Mouse (Mus musculus): Measurements from ENCODE around the gene Hoxa1. TPM values are rescaled to one million over a fixed set of nuclear protein-coding genes. Genes with fewer than 3 reads are reported as not detected.

Gene Hoxa1
- polyA plus RNA-seq, 1 experiment = 0.21 TPM

DNA sequence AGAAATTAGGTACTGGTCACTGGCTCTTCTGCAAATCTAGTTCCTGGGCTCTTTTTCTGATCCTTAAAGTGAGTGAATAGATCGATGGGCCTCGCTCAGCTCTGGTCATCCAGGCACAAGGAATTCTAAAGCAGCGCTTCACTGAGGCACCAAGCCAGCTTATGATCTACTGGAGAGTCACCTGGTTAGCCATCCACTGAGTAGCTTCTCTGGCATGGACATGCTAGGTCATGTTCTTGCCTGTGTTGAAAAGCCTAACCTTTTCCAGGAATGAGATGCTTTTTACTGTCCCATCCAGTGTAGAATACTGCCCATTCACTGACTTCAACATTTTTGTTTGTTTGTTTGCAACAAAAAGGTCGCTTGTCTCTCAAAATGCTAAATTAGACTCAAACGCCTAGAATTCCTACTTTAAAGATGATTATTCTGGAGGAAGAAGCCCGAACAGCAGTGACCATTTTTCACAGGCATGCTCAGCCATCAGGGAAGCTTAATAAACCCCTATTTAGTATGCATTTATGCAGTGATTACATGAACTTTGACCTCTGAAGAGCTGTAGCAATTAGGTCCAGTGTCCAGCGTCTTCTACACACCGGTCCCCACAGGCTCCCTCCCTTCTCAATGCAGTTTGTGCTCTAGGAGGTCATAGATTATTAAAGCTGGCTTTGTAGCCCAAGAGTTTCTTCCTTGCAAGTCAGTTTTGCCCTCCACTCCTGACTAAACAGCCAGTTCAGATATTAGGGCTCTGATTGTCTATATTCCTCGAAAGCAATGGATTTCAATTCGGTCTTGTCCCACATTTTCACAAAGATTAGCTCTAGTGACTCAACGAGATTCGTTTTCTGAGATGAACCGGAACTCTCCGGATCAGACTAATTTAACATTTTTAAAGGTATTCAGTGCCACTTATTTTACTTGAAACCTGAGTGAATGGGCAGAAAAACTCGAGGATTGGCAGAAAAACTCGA, 5.6 kb downstream of the Hoxa1 start:
- Histone ChIP-seq H3K4me1 (ENCODE audit: control insufficient read depth, insufficient read depth, insufficient read length) (no peaks in the 10 kb centered on the region), H3K27ac (ENCODE audit: insufficient read depth, low read length) (no peak overlapping the region), H3K27me3 (ENCODE audit: control insufficient read depth, insufficient read depth, low read length) (peaks cover 10% of the 10 kb centered on the region), H3K4me3 (ENCODE audit: extremely low read depth, insufficient read depth, insufficient read length) (no peak overlapping the region), H3K36me3 (ENCODE audit: control insufficient read depth, insufficient read depth, low read length) (no peaks in the 10 kb centered on the region)
- TF ChIP-seq POLR2A (IDR thresholded peaks at IDR 0.05; ENCODE audit: low read depth, low read length) (no peak), CTCF (IDR thresholded peaks at IDR 0.05; ENCODE audit: extremely low read depth, insufficient read depth, insufficient read length, insufficient replicate concordance) (no peak)
- DNase-seq (ENCODE audit: low read depth in 1 of 2, low spot score in 2 of 2) = no peak
- WGBS = 39% methylated on average over 16 of the region's 16 CpGs

DNA sequence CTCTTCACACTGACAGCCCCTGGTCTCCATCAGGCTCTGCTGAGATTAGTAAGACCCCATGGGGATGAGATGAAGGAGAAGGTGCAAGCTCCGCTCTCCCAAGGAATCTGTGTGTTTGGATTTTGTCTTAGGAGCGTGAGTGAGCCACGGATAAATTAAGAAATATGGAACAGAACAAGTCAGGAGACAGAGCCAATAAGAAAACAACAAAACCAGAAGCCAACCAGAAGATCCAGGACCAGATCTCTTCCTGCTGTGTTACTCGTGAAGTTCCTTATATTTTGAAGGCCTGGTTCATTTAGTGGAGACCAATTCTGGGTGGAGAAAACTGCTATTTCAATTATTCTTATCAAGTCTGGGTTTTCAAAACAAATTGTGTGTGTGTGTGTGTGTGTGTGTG, 6.5 kb downstream of the Hoxa1 start:
- 47% methylated on average over 4 of the region's 4 CpGs for WGBS
- H3K27me3 ChIP-seq (ENCODE audit: control insufficient read depth, insufficient read depth, low read length) = peaks cover 8% of the 10 kb centered on the region
- TF ChIP-seq POLR2A (IDR thresholded peaks at IDR 0.05; ENCODE audit: low read depth, low read length) (no peak), CTCF (IDR thresholded peaks at IDR 0.05; ENCODE audit: extremely low read depth, insufficient read depth, insufficient read length, insufficient replicate concordance) (no peak)

DNA sequence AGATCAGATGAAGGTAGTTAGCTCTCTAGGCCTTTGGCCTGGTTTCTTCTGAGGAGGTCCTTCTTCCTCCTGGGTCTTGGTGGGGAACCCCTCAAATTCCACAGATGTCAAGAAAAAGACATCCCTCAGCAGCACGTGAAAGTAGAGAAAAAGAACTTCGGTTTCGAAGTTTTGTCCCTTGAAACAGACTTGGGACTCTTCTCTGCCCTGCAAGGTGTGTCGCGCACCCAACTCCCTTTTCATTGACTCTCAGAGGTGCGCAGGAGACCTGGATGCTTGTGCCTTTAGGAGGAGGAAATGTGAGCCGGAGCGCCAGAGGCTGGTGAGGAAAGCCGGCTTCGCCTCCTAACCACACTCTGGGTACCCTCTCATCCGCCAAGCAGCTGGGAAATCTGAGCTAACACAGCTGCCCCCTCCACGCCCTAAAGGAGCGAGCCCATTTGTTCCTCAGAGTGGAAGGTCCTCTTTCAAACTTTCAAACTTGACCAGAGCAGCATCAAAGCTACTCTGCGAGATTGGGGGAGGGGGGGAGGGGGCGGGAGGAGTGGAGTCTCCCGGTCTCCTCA, 7.6 kb downstream of the Hoxa1 start:
- H3K36me3 ChIP-seq (ENCODE audit: control insufficient read depth, insufficient read depth, low read length) = no peaks in the 10 kb centered on the region
- no peak for DNase-seq (ENCODE audit: low read depth in 1 of 2, low spot score in 2 of 2)
- 24% methylated on average over 16 of the region's 16 CpGs for WGBS
- H3K27ac ChIP-seq (ENCODE audit: insufficient read depth, low read length) = no peak overlapping the region
- no peak for TF ChIP-seq POLR2A (IDR thresholded peaks at IDR 0.05; ENCODE audit: low read depth, low read length)
- TF ChIP-seq CTCF (IDR thresholded peaks at IDR 0.05; ENCODE audit: extremely low read depth, insufficient read depth, insufficient read length, insufficient replicate concordance) = no peak
- peaks cover 7% of the 10 kb centered on the region for H3K27me3 ChIP-seq (ENCODE audit: control insufficient read depth, insufficient read depth, low read length)
- no peak overlapping the region for H3K4me3 ChIP-seq (ENCODE audit: extremely low read depth, insufficient read depth, insufficient read length)
- H3K4me1 ChIP-seq (ENCODE audit: control insufficient read depth, insufficient read depth, insufficient read length) = no peaks in the 10 kb centered on the region

More for the DNA sequence above, 6.5 kb downstream of the Hoxa1 start:
- no peaks in the 10 kb centered on the region for H3K4me1 ChIP-seq (ENCODE audit: control insufficient read depth, insufficient read depth, insufficient read length)
- H3K27ac ChIP-seq (ENCODE audit: insufficient read depth, low read length) = no peak overlapping the region
- no peak for DNase-seq (ENCODE audit: low read depth in 1 of 2, low spot score in 2 of 2)
- no peak overlapping the region for H3K4me3 ChIP-seq (ENCODE audit: extremely low read depth, insufficient read depth, insufficient read length)
- no peaks in the 10 kb centered on the region for H3K36me3 ChIP-seq (ENCODE audit: control insufficient read depth, insufficient read depth, low read length)

DNA sequence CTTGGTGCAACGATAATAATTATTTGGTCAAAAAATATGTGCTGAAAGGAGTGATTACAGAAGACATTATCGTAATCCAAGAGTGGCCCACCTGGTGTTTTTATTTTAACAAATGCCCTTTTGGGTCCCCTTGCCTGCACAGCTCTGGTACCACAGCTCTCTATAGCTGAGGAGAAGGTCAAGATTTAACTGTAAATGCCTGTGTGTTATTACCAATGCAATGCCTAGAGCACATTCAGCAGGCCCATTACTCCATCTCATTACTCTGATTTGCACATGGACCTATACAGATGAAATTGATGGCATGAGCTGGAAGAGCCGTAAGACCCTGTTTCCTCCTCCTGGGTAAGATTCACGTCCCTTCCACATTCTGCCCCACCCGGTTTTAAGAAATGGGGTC, 19.0 kb downstream of the Hoxa1 start:
- no peak for TF ChIP-seq CTCF (IDR thresholded peaks at IDR 0.05; ENCODE audit: extremely low read depth, insufficient read depth, insufficient read length, insufficient replicate concordance)
- no peak for TF ChIP-seq POLR2A (IDR thresholded peaks at IDR 0.05; ENCODE audit: low read depth, low read length)
- H3K27me3 ChIP-seq (ENCODE audit: control insufficient read depth, insufficient read depth, low read length) = no peaks in the 10 kb centered on the region
- 91% methylated on average over 5 of the region's 5 CpGs for WGBS
- no peaks in the 10 kb centered on the region for H3K36me3 ChIP-seq (ENCODE audit: control insufficient read depth, insufficient read depth, low read length)
- no peak for DNase-seq (ENCODE audit: low read depth in 1 of 2, low spot score in 2 of 2)
- no peak overlapping the region for H3K4me3 ChIP-seq (ENCODE audit: extremely low read depth, insufficient read depth, insufficient read length)
- no peak overlapping the region for H3K27ac ChIP-seq (ENCODE audit: insufficient read depth, low read length)
- H3K4me1 ChIP-seq (ENCODE audit: control insufficient read depth, insufficient read depth, insufficient read length) = no peaks in the 10 kb centered on the region

DNA sequence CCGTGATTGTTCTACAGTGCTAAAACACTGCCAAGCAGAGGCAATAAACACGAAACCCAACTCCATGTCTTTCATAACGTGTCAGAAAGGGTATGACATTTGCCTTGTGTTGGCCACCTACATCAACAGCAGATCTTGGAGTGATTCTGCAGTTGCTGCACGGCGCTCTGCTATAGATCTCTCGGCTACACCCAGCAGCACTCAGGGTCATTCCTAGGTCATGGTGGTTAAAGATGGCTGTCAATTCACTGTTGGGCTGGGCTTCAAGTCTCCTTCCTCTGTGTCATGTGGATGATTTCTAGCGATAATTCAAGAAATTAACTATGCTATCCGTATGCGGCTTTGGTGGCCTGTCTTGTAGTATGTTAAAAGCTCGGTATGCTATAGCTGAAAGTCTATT, 19.5 kb downstream of the Hoxa1 start:
- Histone ChIP-seq H3K27ac (ENCODE audit: insufficient read depth, low read length) (no peak overlapping the region), H3K27me3 (ENCODE audit: control insufficient read depth, insufficient read depth, low read length) (no peaks in the 10 kb centered on the region), H3K4me3 (ENCODE audit: extremely low read depth, insufficient read depth, insufficient read length) (no peak overlapping the region), H3K4me1 (ENCODE audit: control insufficient read depth, insufficient read depth, insufficient read length) (no peaks in the 10 kb centered on the region), H3K36me3 (ENCODE audit: control insufficient read depth, insufficient read depth, low read length) (no peaks in the 10 kb centered on the region)
- no peak for TF ChIP-seq POLR2A (IDR thresholded peaks at IDR 0.05; ENCODE audit: low read depth, low read length)
- TF ChIP-seq CTCF (IDR thresholded peaks at IDR 0.05; ENCODE audit: extremely low read depth, insufficient read depth, insufficient read length, insufficient replicate concordance) = no peak
- 78% methylated on average over 10 of the region's 10 CpGs for WGBS
- no peak for DNase-seq (ENCODE audit: low read depth in 1 of 2, low spot score in 2 of 2)

DNA sequence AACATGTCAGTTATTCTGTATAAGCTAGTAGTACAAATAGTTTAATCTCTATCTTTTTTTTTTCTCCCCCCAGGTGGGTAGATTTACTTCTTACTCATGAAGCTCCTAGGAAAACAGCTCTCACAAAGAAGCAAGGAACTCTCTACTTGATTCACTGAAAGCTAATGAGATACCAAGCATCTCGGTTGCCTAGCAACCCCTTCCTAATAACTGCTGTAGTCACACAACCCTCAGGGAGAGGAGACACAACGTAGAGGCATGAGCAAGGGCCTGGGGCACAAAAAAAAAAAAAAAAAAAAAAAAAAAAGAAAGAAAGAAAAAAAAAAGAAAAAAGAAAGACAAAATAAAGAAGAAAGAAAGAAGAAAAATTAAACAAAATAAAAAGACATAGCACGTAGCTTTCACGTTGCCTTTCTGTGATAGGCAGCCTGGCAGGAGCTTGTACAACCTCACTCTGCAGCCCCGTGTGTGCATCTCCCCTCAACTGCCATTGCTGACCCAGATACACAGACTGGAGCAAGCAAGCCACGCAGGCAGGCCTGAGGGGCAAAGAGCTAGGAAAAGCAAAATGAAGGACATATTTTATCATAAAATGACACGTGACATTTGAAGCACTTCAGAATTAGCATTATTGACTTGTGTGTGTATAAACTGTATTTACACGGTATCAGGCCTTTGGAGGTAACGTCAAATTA, 20.1 kb downstream of the Hoxa1 start:
- H3K27ac ChIP-seq (ENCODE audit: insufficient read depth, low read length) = no peak overlapping the region
- no peak for DNase-seq (ENCODE audit: low read depth in 1 of 2, low spot score in 2 of 2)
- 86% methylated on average over 9 of the region's 9 CpGs for WGBS
- no peak overlapping the region for H3K4me3 ChIP-seq (ENCODE audit: extremely low read depth, insufficient read depth, insufficient read length)
- no peaks in the 10 kb centered on the region for H3K36me3 ChIP-seq (ENCODE audit: control insufficient read depth, insufficient read depth, low read length)
- H3K27me3 ChIP-seq (ENCODE audit: control insufficient read depth, insufficient read depth, low read length) = no peaks in the 10 kb centered on the region
- H3K4me1 ChIP-seq (ENCODE audit: control insufficient read depth, insufficient read depth, insufficient read length) = no peaks in the 10 kb centered on the region
- no peak for TF ChIP-seq CTCF (IDR thresholded peaks at IDR 0.05; ENCODE audit: extremely low read depth, insufficient read depth, insufficient read length, insufficient replicate concordance)
- no peak for TF ChIP-seq POLR2A (IDR thresholded peaks at IDR 0.05; ENCODE audit: low read depth, low read length)

Measured in spleen, adult 2 months (tissue).